Mouse (Mus musculus) regulatory T cell (primary cell): ENCODE measurements around the gene Cabin1.

ENCODE experiments used
- in situ Hi-C: fragments of 300-600 bp; cut with MboI, MseI; formaldehyde crosslinking; loops from one replicate; pipeline ENCODE4 v1.15.1; 2025; ENCODE audit warnings: high pct_unique_total_duplicates

The Cabin1 gene

GRCm38 (mm10) chr10:75763682-75764518, at the start of gene Cabin1:
Gene Cabin1, minus strand, starts transcription at chr10:75764341.
- in situ Hi-C loops: no loop called here

DNA sequence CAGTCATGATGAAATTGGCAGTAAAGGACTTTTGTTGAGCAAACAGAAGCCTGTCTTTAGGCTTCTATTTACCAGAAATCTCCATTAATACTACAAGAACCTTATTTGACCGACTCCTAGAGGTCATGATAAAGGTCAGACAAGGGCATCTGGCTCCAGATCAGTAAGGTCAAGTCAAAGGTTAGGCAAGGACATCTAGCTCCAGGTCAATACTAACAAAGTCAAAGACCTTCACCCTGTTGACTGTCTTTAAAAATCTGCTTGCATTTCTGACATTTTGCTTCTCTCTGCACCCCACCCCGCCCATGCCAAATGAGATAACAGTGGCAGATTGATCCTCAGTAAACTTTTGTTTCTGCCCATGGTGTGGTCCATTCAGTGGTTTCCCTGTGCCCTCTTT, 40.1 kb upstream of the Cabin1 start:
- in situ Hi-C loops: loop anchor here (10.0 kb wide), 1 partner anchor 1951 kb away; the partner anchor contains the start of genes Gm3233 and Gm9736

DNA sequence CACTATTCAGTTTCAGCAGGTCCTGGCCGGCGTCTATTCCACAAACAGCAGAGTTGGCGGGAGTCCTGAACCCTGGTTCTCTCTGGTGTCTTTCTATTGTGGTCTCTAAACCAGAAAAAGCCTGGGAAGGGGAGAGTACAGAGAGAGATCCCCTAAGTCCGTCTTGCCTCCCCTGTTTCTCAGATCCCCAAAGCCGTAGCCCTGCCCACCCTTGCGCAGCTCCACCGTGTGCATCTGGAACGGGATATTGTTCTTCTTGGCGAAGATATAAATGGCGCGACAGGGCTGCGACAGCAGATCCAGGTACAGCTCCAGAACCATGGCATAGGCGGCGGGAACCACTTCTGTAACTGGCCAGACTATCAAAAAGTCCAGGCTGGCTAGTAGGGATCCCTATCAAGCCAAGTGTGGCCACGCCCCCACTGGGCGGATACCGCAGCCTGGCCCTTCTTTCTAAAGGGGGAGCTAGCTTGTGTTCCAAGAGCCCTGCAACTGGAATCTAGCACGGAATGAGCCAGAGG, 34.1 kb upstream of the Cabin1 start, which contains the start of gene Gstt1:
Gene Gstt1, minus strand, starts transcription at position 409 of the 521 bp plus-strand sequence.
- in situ Hi-C loops: no loop called here

GRCm38 (mm10) chr10:75797619-75798175, 33.6 kb upstream of the Cabin1 start:
- in situ Hi-C loops: no loop called here

DNA sequence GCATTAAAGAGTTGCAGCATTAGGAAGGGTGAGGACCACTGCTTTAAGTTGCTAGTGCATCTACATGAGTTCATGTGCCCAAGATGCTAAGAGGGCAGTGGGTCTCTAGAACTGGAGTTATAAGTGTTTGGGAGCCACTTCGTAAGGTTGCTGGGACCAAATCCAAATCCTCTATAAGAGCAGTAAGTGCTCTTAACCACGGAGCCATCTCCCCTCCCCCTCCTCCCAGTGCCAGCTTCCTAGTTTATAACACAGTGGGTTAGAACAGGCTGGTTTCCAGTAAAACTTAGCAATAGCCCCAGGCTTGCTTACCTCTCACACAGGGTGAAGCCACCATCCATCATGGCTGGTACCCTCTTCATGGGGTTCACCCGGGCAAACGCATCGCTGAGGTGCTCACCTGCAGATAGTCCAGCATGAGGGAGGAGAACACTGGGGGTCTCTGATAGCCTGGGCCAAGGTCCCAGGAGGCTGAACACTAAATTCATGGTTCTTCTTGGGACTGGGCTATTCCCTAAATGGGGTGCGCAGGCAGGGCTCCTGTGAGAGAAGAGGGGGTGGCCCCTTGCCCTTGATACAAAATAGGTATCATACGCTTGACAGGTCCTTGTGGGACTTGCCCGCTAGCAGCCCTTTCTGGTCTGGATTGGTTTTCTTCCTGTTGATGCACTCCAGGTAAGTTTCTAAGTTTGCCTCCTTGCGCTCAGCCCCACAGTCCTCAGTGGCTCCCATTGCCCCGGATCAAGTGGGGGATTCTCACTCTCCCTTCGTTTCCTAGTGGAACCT, 32.8 kb upstream of the Cabin1 start:
- in situ Hi-C loops: no loop called here

- in situ Hi-C loops: no loop called here
Observed at GRCm38 (mm10) chr10:75794880-75795279, 30.7 kb upstream of the Cabin1 start.

- in situ Hi-C loops: no loop called here
Observed at GRCm38 (mm10) chr10:75790773-75791172, 26.6 kb upstream of the Cabin1 start.

DNA sequence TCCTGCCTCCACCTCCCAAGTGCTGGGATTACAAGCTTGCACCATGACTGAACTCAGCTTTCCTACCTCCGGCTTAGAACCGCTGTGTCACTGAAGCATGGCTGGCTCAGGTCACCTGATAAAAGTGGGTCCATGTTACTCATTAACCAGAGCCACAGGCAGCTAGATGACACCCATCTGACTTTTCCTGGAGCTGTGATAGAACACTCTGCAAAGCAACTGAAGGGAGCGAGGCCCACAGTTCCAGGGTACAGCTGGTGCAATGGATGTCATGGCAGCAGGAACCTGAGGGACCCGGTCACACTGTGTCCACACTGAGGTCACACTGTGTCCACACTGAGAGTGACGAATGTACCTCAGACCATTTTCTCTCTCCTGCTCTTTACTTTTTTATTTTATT, 25.7 kb upstream of the Cabin1 start:
- in situ Hi-C loops: no loop called here

DNA sequence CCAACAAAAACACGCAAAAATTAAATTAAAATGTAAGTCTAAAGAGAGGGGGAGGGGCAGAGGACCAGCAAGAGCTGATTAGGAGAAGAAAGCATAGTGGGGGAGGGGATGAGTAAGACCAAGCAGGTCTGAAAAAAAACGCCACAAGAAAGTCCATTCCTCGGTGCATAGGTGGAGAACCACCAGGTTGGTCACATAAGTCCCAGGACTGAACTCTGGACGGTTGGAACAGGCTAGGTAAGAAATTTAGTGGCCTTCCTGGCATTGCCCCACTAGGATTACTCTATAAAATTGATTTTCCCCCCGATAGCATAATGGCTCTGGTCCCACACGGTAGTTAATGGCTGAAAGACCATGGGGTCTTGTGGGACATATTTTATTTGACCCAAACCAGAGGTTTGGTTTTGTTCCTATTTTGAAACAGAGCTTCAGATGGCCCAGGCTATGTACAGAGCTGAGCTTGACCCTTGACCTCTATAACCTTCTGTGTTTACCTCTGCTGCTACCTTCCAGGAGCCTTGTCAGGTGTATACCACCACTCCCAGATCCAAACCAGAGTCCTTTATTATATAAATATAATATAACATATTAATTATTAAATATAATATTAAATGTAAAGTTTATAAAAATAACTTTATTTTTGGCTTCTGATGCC, 25.1 kb upstream of the Cabin1 start:
- in situ Hi-C loops: no loop called here

- in situ Hi-C loops: no loop called here
Observed at GRCm38 (mm10) chr10:75788277-75788676, 24.1 kb upstream of the Cabin1 start.

- in situ Hi-C loops: no loop called here
Observed at GRCm38 (mm10) chr10:75785442-75785841, 21.3 kb upstream of the Cabin1 start.

DNA sequence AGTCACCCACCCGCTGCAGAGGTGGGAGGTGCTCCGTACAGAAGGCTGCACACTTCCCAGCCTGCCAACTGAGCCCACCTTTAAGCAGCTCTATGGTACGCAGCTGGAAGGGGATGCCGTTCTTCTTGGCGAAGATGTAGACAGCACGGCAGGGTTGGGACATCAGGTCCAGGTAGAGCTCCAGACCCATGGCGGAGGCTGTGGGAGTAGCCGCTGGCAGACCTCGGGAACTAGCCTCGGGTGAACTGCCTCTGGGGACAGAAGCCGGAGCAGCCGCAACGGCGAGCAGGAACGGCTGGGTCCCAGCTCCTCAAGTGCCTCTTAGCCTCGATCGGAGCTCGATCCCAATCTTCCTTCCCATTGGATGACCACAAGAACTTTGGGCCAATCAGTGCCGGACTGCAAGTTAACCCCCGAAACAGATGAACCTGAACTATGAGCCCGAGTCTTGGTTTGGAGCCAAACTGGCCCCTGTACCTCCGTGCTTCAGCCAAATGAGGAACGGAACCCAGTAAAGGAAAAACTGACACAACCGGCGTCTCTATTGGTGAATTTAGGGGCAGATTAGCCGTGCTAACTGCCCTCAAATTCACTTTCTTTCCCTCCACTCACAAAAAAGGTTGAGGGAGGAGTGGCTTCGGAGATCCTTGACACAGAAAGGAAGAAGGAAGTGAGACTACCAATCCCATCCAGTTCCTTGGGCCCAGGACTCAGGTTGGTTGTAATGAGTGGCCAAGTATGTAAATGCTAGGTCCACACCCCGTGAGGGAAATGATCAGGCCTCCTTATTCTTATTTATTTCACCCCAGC, 16.8 kb upstream of the Cabin1 start, which contains the start of the genes Gm20441 and Gstt3:
Gene Gm20441, minus strand, starts transcription at position 186 of the 810 bp plus-strand sequence.
Gene Gstt3, minus strand, starts transcription at position 646 of the 810 bp plus-strand sequence.
- in situ Hi-C loops: no loop called here

- in situ Hi-C loops: no loop called here
Observed at GRCm38 (mm10) chr10:75779206-75780174, 15.3 kb upstream of the Cabin1 start.

- in situ Hi-C loops: no loop called here
Observed at GRCm38 (mm10) chr10:75777885-75778284, 13.7 kb upstream of the Cabin1 start.

- in situ Hi-C loops: no loop called here
Observed at GRCm38 (mm10) chr10:75776562-75776961, 12.4 kb upstream of the Cabin1 start.

GRCm38 (mm10) chr10:75774587-75774986, 10.4 kb upstream of the Cabin1 start:
- in situ Hi-C loops: no loop called here

GRCm38 (mm10) chr10:75774102-75774501, 10.0 kb upstream of the Cabin1 start:
- in situ Hi-C loops: no loop called here

DNA sequence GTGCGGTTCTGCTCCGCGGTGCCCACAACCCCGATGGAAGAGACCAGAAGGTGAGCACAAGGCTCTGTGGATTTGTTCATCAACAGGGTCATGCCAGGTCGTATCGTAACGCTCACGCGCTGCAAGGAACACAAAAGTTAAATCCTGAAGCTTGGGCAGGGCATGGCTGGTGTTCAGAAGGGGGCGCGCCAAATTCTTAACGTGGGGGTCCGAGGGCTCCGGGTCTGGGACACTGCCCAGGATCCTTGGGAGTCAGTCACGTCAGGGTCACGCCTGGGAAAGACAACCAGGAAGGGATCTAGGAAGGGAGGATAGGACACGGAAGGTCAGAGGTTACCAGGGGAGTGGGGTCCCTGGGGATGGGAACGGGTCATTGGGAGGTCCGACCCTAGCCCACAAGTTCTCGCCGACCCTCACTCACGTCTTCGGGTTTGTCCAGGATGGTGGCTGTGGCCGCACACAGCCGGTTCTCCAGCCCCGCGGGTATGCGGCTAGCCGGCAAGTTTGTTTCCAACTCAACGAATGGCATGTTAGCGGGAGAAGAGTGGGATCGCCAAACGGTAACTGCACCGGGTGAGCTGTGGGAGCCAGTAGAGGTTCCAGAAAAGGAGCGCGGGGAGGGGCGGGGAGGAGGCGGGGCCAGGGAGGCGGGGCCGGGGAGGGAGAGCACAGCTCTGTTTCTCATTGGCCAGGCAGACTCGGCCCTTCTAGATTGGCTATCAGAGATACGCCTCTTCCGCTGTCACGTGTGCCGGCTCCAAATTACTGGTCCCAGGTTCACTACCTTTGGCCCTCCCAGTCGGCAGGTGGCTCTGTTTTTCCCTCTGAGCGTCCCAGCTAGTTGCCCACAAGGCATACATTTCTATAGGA, 8.9 kb upstream of the Cabin1 start, which contains the start of gene Ddt:
Gene Ddt, minus strand, starts transcription at position 620 of the 870 bp plus-strand sequence.
- in situ Hi-C loops: no loop called here
